Mouse (Mus musculus): ENCODE data around the gene Dda1. TPM values are rescaled to one million over a fixed set of nuclear protein-coding genes. Genes with fewer than 3 reads are reported as not detected.
A peak's percentile ranks its signal among the peaks of the same experiment; 100 is the strongest.

The Dda1 gene
- total RNA-seq, 2 experiments from 2014 or later: 28.3 to 31.8 TPM

DNA sequence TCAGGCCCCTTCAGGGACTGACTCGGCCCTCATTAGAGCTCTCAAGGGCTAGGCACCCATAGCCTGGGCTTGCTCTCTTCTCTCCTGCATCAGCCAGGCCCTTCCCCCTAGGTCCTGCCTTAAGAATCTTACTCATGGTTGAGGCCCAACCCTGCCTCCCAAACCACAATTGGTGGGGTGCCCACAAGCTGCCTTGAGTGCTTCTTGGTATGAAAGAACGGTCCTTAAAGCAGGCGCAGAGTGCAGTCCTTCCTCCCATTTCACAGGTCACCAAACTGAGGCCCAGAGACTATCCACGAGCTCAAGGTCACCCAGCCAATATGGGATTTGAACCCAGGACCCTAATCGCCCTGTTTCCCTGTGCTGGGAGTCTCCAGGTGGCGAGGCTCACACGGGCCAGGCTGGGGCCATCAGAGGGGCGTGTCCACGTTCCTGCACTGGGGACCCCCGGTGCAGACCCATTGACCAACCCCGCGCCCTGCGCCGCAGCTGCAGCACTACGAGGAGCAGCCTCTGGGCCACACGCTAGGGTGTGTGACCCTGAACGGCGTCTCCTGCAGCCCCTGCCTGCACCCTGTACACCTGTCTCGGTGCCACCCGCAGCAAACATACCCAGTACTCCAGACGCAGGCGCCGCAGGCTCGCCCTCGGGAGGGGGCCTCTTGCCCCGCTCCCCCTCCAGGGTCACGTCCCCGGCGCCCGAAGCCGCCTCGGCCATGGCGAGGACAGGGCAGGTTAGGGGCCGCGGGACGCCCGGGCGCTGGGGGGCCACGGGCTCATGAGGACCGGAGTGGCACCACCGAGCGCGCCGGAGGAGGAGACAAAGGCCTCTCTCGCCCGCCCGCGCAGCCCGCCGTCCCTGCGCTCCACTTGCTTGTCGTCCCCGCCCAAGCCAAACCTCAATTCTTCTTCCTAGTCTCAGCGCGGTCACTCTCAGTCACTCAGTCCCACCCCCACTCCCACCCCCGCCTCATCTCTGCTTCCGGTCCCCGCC, 16.4 kb downstream of the Dda1 start, which contains the start of gene Ano8:
TSS of gene Ano8 (minus strand) at position 822 of the 994 bp plus-strand sequence.
- intact Hi-C loops (cut with DNase I; ENCODE audit: low total_unique reads): no loop called here
- peak; percentile 88 for DNase-seq

DNA sequence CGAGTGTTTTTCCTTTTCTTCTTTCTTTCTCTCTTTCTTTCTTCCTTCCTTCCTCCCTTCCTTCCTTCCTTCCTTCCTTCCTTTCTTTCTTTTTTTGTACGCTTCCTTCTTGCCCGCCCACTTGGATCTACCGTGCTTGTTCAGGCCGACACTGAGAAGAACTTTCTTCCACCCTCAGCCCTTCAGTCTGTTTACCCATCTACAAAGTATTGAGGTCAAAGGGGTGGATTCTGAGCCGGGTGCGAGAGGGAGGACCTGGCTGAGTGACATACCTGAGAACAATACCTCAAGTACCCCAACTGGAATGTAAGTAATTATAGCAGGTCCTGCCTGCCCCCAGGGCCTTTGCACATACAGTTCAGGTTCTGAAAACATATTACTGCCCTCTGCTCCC, 17.1 kb downstream of the Dda1 start:
- intact Hi-C loops (cut with DNase I; ENCODE audit: low total_unique reads): no loop called here
- no peak for DNase-seq

DNA sequence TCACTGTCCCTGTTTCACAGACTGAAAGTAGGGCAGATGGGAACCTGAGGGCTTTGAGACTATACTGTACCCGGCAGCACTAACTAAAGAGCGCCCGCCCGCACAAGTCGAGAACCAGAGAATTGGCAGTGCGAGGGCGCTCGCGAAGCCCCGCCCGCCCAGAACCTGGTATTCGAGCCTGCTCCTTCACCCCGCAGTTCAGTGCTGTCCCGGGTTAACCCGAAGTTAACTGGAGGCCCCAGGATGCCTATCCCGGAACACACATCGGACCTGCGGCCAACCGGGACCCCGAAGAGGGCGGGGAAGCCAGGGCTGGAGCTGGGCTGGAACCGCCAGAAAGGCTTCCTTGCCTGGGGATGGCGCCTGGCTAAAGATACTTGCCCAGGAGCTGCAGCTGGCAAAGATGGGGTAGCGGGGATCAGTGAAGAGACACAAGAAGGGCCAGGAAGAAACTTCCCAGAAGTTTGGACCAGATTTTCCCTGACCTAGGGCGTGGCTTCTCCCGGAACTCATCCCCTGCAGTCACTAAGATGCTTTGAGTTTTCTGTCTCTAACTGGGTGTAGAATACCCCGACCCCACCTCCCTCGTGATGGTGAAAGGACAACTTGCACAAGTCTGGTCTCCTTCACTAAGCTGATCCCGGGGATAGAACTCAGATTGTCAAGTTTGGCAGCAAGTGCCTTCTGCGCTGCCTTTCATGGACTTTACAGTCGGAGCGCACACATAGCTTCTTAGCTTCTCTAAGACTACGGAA, 18.9 kb downstream of the Dda1 start, which contains the start of gene Gtpbp3:
TSS of gene Gtpbp3 (plus strand) at position 413 of the 755 bp plus-strand sequence.
- intact Hi-C loops (cut with DNase I; ENCODE audit: low total_unique reads): no loop called here
- DNase-seq: peak; percentile 90

DNA sequence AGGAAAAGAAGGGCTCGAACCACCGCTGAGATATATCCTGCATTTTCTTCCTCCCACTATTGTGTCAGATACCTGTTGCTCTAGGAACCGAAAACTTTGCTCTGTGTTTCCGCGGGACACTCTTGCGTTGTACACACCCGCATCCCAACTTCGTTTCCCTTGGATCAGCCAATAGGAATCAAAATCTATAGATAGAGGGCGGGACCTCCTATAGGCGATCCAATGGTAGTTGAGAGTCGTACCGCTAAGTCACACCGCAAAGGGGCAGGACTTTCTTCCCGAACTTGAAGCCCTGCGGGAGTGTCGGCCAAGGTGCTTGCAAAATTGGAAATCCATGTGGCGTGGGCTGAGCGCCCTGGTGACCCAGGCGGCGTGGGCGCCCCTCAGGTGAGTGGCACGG, 19.5 kb downstream of the Dda1 start:
- intact Hi-C loops (cut with DNase I; ENCODE audit: low total_unique reads): no loop called here
- peak; percentile 80 for DNase-seq

DNA sequence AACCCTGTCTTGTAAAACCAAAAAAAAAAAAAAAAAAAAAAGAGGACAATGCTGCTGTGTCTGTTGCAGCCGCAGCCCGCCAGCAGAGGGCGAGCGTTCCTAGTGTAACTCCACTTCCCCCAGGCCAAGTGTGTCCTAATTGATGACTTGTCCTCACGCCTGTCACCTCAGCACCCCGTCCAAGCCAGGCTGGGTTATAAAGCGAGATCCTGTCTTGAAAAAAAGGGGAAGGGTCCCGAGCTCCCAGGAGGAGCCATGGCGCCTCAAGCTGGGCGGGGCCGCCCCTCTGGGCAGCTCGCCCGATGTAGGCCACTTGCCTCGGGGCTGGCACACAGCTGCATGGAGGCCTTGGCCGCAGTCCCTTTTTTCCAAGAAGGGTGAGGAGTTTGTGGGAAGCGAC, 26.0 kb downstream of the Dda1 start:
- intact Hi-C loops (cut with DNase I; ENCODE audit: low total_unique reads): no loop called here
- peak; percentile 88 for DNase-seq

DNA sequence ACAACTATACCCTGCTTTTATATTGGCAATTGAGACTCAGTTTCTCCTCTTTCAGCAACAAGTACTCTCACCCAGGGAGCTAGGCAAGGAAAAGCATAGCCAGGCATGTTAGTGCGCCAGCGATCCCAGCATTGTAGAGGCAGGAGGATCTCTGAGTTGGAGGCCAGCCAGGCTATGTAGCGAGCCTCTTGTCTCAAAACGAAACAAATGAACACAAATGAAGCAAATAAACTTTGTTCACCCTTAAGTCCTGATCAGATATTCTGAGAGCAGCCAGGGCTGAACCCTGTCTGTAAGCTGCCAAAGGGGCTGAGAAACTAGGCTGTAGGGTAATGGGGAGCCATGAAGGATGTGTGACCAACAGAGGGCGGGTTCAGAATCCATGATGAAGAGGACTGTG, 26.8 kb downstream of the Dda1 start:
- DNase-seq: no peak
- intact Hi-C loops (cut with DNase I; ENCODE audit: low total_unique reads): no loop called here

DNA sequence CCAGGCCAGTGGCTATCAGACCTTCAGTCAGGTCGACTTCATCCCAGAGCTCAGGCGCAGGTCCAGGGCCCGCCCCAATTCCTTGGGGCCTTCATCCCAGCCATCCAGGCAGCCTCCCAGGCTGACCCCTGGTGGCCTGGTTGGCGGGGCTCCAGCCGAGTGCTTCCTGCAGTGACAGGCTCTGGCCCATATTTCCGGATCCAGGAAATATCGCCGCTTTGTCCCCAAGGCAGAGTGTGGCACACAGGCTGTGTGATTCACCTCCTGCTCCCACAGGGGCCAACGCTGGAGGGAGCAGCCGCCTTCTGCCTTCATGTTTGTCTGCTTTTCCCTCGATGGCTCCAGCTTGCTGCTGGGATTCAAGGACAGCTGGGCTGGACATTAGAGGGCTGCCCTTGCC, 27.5 kb downstream of the Dda1 start:
- intact Hi-C loops (cut with DNase I; ENCODE audit: low total_unique reads): no loop called here
- peak; percentile 94 for DNase-seq

DNA sequence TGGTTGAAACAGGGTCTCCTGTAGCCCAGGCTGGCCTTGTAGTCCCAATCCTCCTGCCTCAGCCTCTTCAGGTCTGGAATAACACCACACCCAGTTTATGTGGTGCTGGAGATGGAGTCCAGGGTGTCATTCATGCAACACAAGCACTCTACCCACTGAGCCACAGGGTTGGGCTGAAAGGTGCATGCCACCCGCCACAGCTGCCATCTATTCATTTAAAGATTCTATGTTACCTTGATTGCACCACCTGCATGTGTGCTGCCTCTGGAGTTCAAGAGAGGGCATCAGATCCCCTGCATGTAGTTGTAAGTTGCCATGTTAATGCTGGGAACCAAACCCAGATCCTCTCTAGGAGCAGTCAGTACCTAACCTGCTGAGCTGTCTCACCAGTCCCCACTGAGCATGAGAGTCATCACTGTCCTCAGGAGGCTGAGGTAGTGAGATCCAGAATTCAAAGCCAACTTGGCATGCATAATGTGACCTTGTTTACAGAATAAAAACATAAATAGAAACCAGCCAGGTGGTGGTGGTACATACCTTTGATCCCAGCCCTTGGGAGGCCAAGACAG, 28.2 kb downstream of the Dda1 start:
- intact Hi-C loops (cut with DNase I; ENCODE audit: low total_unique reads): no loop called here

DNA sequence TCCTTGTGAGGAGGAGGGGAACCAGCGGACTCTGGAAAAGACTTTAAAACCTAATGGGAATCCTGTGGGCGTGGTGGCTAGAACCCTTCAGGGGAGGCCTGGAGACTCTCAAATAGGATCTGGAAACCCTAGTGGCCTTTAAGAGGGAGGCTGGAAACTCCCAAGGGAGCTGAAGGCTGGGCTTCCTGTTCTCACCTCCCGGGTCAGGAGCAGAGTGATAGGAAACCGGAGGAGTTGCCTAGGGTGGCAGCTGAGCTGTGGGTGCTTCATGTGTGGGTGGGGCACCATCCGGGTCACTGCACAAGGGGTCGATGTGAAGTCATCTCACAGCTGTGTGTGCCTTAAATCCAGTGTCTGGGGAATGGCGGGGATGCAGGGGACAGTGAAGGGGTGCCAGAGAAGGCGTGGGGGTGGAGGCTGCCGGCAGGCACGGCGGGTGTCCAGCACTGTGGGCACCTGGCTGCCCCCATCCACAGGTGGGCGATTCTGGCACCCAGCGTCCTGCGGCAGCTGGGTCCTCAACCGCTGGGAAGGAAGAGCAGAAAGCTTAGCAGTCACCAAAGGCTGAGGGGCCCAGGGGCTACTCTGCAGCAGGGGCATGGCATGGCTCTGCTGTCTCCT, 29.0 kb downstream of the Dda1 start:
- intact Hi-C loops (cut with DNase I; ENCODE audit: low total_unique reads): no loop called here
- no peak for DNase-seq

More for the DNA sequence above, 28.2 kb downstream of the Dda1 start:
- DNase-seq: no peak

DNA sequence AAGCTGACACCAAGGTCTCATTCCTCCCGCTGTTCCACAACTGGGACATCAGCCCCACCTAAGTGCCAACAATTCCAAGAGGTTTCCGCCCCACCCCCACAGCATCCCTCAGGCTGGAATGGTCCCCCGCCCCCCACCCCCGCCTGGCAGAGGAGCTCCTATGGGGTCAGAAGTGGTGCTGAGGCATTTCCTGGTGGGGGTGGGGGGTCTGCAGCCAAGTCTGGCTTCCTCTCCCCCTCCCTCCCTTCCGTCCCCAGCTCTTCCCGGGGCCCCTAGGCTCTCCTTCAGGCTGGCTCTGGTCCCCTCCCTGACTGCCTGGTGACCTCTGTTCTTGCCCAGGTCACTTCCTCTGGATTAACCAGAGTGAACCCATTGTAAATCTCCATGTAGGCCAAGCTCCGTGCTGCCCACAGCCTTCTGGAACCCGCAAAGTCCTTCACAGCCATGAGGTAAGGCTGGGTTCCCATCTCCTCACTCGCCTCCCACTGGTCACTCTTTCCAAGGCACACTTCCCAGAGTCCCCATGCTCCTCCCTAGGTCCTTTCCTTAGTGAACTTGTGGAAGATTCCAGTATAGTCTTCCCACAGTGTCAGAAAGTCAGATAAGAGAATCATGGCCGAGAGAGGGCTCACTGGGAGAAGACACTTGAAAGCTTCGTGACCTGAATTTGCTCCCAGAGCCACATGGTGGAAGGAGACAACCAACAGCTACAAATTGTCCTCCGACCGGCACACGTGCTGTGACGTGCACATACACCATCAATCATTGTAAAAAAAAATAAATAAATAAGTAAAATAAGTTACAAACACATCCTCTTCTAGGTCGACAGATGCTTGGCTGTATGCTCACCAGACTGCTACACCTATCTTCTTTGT, 30.1 kb downstream of the Dda1 start:
- intact Hi-C loops (cut with DNase I; ENCODE audit: low total_unique reads): no loop called here
- no peak for DNase-seq

DNA sequence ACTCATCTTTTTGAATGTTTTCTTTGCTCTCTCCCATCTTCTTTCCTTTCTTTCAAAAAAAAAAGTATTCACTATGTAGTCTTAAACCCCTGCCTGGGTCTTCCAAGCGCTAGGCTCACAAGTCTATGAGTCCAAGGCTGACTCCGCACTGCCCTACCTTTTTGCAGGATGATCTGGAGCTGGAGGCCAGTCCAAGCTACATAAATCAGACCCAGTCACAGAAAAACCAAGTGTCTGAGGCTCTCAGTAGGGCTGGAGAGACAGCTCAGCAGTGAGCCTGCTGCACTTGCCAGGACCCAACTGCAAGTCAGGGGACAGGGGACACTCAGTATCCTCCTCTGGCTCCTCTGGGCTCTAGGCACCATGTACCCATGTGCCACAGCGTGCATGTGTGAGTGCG, 35.4 kb downstream of the Dda1 start:
- intact Hi-C loops (cut with DNase I; ENCODE audit: low total_unique reads): no loop called here
- no peak for DNase-seq

DNA sequence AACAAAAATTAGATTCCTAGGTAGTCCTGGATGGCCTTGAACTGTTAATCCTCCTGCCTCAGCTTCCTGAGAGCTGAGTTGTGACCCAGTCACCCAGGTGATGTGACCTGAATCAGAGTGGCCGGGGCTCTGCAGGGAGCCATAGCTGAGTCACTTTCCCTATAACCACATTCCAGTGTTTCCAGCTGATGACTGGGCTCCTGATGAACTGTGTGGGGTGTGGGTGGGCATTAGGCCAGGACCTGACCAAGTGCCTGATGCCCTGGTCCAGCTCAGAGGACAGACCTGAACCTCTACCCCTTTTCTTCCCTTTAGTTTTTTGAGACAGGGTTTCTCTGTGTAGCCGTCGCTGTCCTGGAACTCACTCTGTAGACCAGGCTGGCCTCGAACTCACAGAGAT, 36.3 kb downstream of the Dda1 start:
- intact Hi-C loops (cut with DNase I; ENCODE audit: low total_unique reads): no loop called here

DNA sequence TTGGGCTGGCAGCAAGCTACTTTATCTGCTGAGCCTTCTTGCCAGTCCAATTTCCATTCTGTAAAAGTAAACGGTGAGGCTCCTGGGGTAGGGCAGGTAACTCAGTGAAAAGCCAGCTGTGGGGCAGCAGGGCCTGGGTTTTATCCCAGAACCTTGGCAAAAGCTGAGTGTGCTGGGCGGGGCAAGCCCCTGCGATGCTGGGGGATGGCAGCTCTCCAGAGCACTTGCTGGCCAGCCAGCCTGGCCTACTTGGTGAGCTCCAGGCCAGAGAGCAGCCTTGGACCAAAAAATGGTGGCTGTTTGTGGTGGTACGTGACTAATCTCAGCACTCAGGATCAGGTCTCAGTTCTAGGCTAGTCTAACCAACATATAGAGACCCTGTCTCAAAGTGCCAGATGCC, 37.0 kb downstream of the Dda1 start:
- intact Hi-C loops (cut with DNase I; ENCODE audit: low total_unique reads): no loop called here
- DNase-seq: peak; percentile 62

More for the DNA sequence above, 36.3 kb downstream of the Dda1 start:
- DNase-seq: no peak

DNA sequence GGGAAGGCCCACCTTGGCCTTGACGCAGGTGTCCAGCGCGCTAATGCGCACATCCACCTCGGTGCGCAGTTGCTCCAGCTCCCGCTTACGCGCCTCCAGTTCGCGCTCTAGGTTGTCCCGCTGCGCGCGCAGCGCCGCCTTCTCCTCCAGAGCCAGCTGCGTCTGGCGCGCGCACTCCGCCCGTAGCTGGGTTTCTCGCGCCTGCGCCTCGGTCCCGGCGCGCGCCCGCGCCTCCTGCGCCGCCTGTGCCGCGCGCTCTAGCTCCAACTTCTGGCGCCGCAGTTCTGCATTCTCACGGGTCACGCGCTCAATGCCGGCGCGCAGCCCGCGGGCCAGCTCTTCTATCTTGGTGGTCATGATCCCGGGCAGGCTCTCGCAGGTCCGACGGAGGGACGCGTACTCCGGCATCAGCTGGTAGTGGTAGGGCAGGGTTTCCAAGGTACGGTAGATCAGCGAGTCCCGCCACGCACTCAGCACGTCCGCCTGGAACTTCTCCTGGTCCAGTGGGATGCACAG, 38.6 kb downstream of the Dda1 start:
- peak; percentile 87 for DNase-seq
- intact Hi-C loops (cut with DNase I; ENCODE audit: low total_unique reads): no loop called here

DNA sequence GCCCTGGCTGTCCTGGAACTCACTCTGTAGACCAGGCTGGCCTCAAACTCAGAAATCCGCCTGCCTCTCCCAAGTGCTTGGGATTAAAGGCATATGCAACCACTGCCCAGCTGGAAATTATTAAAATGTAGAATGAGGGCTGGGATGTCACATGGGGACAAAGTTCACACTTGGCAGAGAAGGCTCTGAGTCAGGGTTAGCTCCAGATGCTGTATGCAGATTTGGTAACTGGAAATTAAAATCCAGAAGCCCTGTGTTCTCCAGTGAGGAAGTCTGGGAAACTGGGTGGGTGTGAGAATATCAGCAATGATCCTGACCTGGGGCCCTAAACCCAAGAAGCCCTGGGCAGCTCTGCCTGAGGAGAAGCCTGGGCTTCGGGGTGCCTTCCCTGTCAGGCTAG, 40.3 kb downstream of the Dda1 start:
- intact Hi-C loops (cut with DNase I; ENCODE audit: low total_unique reads): no loop called here
- DNase-seq: no peak

DNA sequence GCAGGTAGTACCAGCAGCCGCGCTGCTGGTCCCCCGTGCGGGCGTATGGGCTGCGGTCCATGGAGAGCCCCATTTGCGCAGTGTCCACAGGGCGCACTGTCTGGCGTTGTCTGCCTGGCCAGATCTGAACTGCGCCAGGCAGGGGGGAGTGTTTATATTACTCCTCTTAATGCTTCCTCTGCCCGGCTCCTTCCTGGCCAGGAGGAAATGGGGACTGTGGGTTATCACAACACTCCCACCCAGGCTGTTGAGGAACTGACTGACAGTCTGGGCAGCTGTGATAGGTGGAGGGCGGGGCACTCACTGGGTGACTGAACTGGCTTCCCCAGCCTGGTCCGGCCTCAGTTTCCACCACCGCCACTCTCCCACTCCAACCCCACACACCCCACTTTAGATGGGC, 42.6 kb downstream of the Dda1 start, which contains the start of gene Plvap:
TSS of gene Plvap (minus strand) at position 109 of the 400 bp plus-strand sequence.
- intact Hi-C loops (cut with DNase I; ENCODE audit: low total_unique reads): no loop called here
- no peak for DNase-seq

DNA sequence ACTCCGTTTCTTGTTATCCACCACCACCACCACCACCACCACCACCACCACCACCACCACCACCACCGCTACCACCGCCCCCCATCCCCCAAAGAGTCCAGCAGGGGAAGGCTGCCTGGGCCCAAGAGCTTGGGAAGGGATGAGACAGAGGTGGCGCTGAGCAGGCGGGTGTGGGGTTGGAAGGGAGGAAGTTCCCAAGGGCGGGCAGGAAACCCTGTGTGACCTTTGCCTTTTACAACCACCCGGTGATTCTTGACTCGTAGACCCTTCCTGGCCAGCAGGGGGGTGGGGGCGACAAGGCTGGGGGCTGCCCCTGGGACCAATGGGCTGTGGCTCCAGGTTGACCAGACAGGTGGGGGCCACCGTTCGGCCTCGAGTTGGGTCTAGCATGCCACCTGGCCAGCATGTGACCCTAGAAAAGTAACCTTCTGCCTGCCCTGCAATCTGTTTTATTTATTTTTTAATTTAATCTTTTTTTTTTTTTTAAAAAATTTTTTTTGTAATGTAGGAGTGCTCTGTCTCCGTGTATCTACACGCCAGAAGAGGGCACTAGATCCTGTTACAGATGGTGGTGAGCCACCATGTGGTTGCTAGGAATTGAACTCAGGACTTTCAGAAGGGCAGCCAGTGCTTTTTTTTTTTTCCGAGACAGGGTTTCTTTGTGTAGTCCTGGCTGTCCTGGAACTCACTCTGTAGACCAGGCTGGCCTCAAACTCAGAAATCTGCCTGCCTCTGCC, 44.2 kb downstream of the Dda1 start:
- intact Hi-C loops (cut with DNase I; ENCODE audit: low total_unique reads): no loop called here
- no peak for DNase-seq

DNA sequence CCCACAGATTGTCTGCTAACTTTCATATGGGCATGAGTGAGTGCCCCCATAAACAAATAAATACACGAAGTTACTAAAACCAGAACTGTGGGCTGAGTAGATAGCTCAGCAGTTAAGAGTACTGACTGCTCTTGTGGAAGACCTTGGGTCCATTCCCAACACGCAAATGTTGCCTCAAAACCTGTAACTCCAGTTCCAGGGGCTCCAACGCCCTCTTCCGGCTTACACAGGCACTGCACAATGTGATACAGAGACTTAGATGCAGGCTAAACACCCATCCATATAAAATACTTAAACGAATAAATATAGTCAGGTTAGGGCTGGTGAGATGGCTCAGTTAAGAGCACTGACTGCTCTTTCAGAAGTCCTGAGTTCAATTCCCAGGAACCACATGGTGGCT, 46.0 kb downstream of the Dda1 start:
- DNase-seq: no peak
- intact Hi-C loops (cut with DNase I; ENCODE audit: low total_unique reads): no loop called here

Data from gastrocnemius, postnatal 14 days (tissue).